Mouse (Mus musculus) limb, embryonic 11.5 days (tissue): ENCODE data around the gene Mpig6b. TPM values are rescaled to one million over a fixed set of nuclear protein-coding genes. Genes with fewer than 3 reads are reported as not detected.

ENCODE experiments used
- ATAC-seq: fragments of 200-750 bp; cut with Nextera tagmentation; 2 replicates; pipeline ENCODE4 v1.8.0; 2017; ENCODE audit warnings: low read depth; ENCODE audit not compliant: insufficient number of reproducible peaks, low FRiP score, low TSS enrichment
- DNase-seq: peaks from one replicate; pipeline ENCODE4 v3.0.0-alpha.2; 2015; ENCODE audit warnings: low spot score
- H3K27ac ChIP-seq: fragments of 300-500 bp; sonication (generic); replicated peaks from 2 replicates; pipeline ENCODE4 v1.5.1; 2014; ENCODE audit warnings: low read depth, mild to moderate bottlenecking, low read length
- H3K27me3 ChIP-seq: fragments of 300-500 bp; sonication (generic); 2 replicates; pipeline ENCODE4 v1.6.1; 2014; ENCODE audit warnings: mild to moderate bottlenecking, low read length, mixed read lengths; ENCODE audit not compliant: control insufficient read depth, insufficient read depth
- H3K36me3 ChIP-seq: fragments of 300-500 bp; sonication (generic); 2 replicates; pipeline ENCODE4 v1.6.1; 2014; ENCODE audit warnings: mild to moderate bottlenecking, low read length, moderate library complexity, mixed read lengths; ENCODE audit not compliant: control insufficient read depth, insufficient read depth
- H3K4me1 ChIP-seq: fragments of 300-500 bp; sonication (generic); 2 replicates; pipeline ENCODE4 v1.6.1; 2014; ENCODE audit warnings: low read length, mixed read lengths; ENCODE audit not compliant: control insufficient read depth, insufficient read depth
- H3K4me2 ChIP-seq: fragments of 300-500 bp; sonication (generic); 2 replicates; pipeline ENCODE4 v1.6.1; 2014; ENCODE audit warnings: low read depth, mild to moderate bottlenecking, moderate library complexity; ENCODE audit not compliant: severe bottlenecking
- H3K4me3 ChIP-seq: fragments of 300-500 bp; sonication (generic); 2 replicates; pipeline ENCODE4 v1.5.1; 2014; ENCODE audit warnings: low read depth, low read length
- H3K9ac ChIP-seq: fragments of 300-500 bp; sonication (generic); 2 replicates; pipeline ENCODE4 v1.6.1; 2014; ENCODE audit warnings: mild to moderate bottlenecking, low read length
- H3K9me3 ChIP-seq: fragments of 300-500 bp; sonication (generic); 2 replicates; pipeline ENCODE4 v1.6.1; 2016; ENCODE audit warnings: low read length; ENCODE audit not compliant: control insufficient read depth
- WGBS: fragments of 180-500 bp; shearing (Covaris S2); extraction: QIAGEN DNeasy Blood & Tissue Kit; methylation state at CpG from one replicate; pipeline ENCODE4 v1.1.7; 2014; 5-methylcytosine and 5-hydroxymethylcytosine counted together
- polyA plus RNA-seq: library from polyadenylated mRNA; unstranded; fragments of >200 nt; fragmentation: Nextera tagmentation; extraction: Ambion mirVana; gene quantifications from 2 replicates; pipeline ENCODE4 v1.2.1, GENCODE M21; 2014

Gene Mpig6b
- polyA plus RNA-seq, 1 experiment from 2014 or later = 1.2 TPM

GRCm38 (mm10) chr17:35015296-35015695 lies 50.7 kb downstream of the Mpig6b start:
- no peak overlapping the region for H3K4me2 ChIP-seq
- ATAC-seq (no peak), DNase-seq (no peak)
- no peak overlapping the region for H3K27ac ChIP-seq
- no peak overlapping the region for H3K9ac ChIP-seq
- peaks cover 60% of the 10 kb centered on the region for H3K36me3 ChIP-seq
- no peaks in the 10 kb centered on the region for H3K27me3 ChIP-seq
- no peak overlapping the region for H3K4me3 ChIP-seq
- WGBS = 92% methylated on average over 16 of the region's 16 CpGs
- H3K4me1 ChIP-seq = no peaks in the 10 kb centered on the region
- H3K9me3 ChIP-seq = no peaks in the 10 kb centered on the region

GRCm38 (mm10) chr17:35013221-35013620 lies 52.8 kb downstream of the Mpig6b start:
- Histone ChIP-seq H3K27ac (no peak overlapping the region), H3K4me2 (no peak overlapping the region), H3K4me3 (no peak overlapping the region), H3K27me3 (no peaks in the 10 kb centered on the region), H3K36me3 (peaks cover 69% of the 10 kb centered on the region), H3K4me1 (no peaks in the 10 kb centered on the region), H3K9me3 (no peaks in the 10 kb centered on the region), H3K9ac (no peak overlapping the region)
- no peak for ATAC-seq
- WGBS = 85% methylated on average over 6 of the region's 6 CpGs
- no peak for DNase-seq

Other genes with a start within 250 kb of the Mpig6b start
- 20.5 and 21.2 TPM in 2 replicates for gene Stk19, start 229.2 kb downstream of the Mpig6b start, polyA plus RNA-seq
- 72.4 and 74.6 TPM in 2 replicates for gene Dxo, start 229.2 kb downstream of the Mpig6b start, polyA plus RNA-seq
- 43.2 and 49.0 TPM in 2 replicates for gene Skiv2l, start 216.0 kb downstream of the Mpig6b start, polyA plus RNA-seq
- gene Nelfe, start 215.8 kb downstream of the Mpig6b start, polyA plus RNA-seq = 152 TPM in 2 replicates
- gene Cfb, start 203.7 kb downstream of the Mpig6b start, polyA plus RNA-seq = 1.6 and 2.6 TPM in 2 replicates
- 1.9 and 2.3 TPM in 2 replicates for gene Zbtb12, start 186.7 kb downstream of the Mpig6b start, polyA plus RNA-seq
- gene Gm20547, start 184.1 kb downstream of the Mpig6b start, polyA plus RNA-seq = not detected in 2 replicates
- 0.44 and 0.58 TPM in 2 replicates for gene C2, start 167.9 kb downstream of the Mpig6b start, polyA plus RNA-seq
- gene Ehmt2, start 167.7 kb downstream of the Mpig6b start, polyA plus RNA-seq = 77.8 and 78.9 TPM in 2 replicates
- 0.21 TPM in 1 of 2 replicates, not detected in the other for gene Slc44a4, start 151.7 kb downstream of the Mpig6b start, polyA plus RNA-seq
- 10.3 and 12.8 TPM in 2 replicates for gene Neu1, start 134.9 kb downstream of the Mpig6b start, polyA plus RNA-seq
- 0.43 and 0.44 TPM in 2 replicates for gene Hspa1b, start 106.9 kb downstream of the Mpig6b start, polyA plus RNA-seq
- gene Gm20481, start 96.3 kb downstream of the Mpig6b start, polyA plus RNA-seq = 0.36 and 0.43 TPM in 2 replicates
- 0.75 and 4.0 TPM in 2 replicates for gene Hspa1a, start 94.0 kb downstream of the Mpig6b start, polyA plus RNA-seq
- gene Hspa1l, start 93.5 kb downstream of the Mpig6b start, polyA plus RNA-seq = 1.5 and 1.6 TPM in 2 replicates
- 266 and 271 TPM in 2 replicates for gene Lsm2, start 84.3 kb downstream of the Mpig6b start, polyA plus RNA-seq
- gene Vars, start 65.2 kb downstream of the Mpig6b start, polyA plus RNA-seq = 124 and 140 TPM in 2 replicates
- 0.07 and 0.16 TPM in 2 replicates for gene Vwa7, start 49.6 kb downstream of the Mpig6b start, polyA plus RNA-seq
- 1.4 TPM in 2 replicates for gene Sapcd1, start 38.2 kb downstream of the Mpig6b start, polyA plus RNA-seq
- gene Msh5, start 19.4 kb downstream of the Mpig6b start, polyA plus RNA-seq = 3.5 and 3.7 TPM in 2 replicates
- gene Clic1, start 16.2 kb downstream of the Mpig6b start, polyA plus RNA-seq = 52.1 and 76.7 TPM in 2 replicates
- gene Ddah2, start 7.1 kb downstream of the Mpig6b start, polyA plus RNA-seq = 553 and 582 TPM in 2 replicates
- gene Ly6g6c, start 796 bp downstream of the Mpig6b start, polyA plus RNA-seq = 0.16 TPM in 1 of 2 replicates, not detected in the other
- 1.5 and 2.1 TPM in 2 replicates for gene Ly6g6e, start 10.7 kb upstream of the Mpig6b start, polyA plus RNA-seq
- gene Ly6g6d, start 11.9 kb upstream of the Mpig6b start, polyA plus RNA-seq = 0.72 and 1.6 TPM in 2 replicates
- 0.27 and 0.73 TPM in 2 replicates for gene Ly6g6f, start 19.4 kb upstream of the Mpig6b start, polyA plus RNA-seq
- gene Abhd16a, start 23.1 kb upstream of the Mpig6b start, polyA plus RNA-seq = 43.1 and 46.9 TPM in 2 replicates
- not detected in 2 replicates for gene Ly6g5c, start 42.1 kb upstream of the Mpig6b start, polyA plus RNA-seq
- gene Ly6g5b, start 49.2 kb upstream of the Mpig6b start, polyA plus RNA-seq = 0.44 and 0.75 TPM in 2 replicates
- 24.0 and 29.1 TPM in 2 replicates for gene Gpank1, start 55.3 kb upstream of the Mpig6b start, polyA plus RNA-seq
- 277 and 290 TPM in 2 replicates for gene Csnk2b, start 55.9 kb upstream of the Mpig6b start, polyA plus RNA-seq
- 8.6 and 8.9 TPM in 2 replicates for gene D17H6S53E, start 60.2 kb upstream of the Mpig6b start, polyA plus RNA-seq
- gene Apom, start 65.9 kb upstream of the Mpig6b start, polyA plus RNA-seq = 0.44 and 1.5 TPM in 2 replicates
- gene Bag6, start 69.0 kb upstream of the Mpig6b start, polyA plus RNA-seq = 103 and 104 TPM in 2 replicates
- 215 and 234 TPM in 2 replicates for gene Prrc2a, start 98.7 kb upstream of the Mpig6b start, polyA plus RNA-seq
- gene Aif1, start 109.9 kb upstream of the Mpig6b start, polyA plus RNA-seq = 3.4 and 3.9 TPM in 2 replicates
- 4.0 and 4.7 TPM in 2 replicates for gene Lst1, start 122.3 kb upstream of the Mpig6b start, polyA plus RNA-seq
- gene Ltb, start 128.3 kb upstream of the Mpig6b start, polyA plus RNA-seq = 0.45 and 0.54 TPM in 2 replicates
- gene Tnf, start 135.8 kb upstream of the Mpig6b start, polyA plus RNA-seq = not detected in 2 replicates
- 0.11 and 0.27 TPM in 2 replicates for gene Lta, start 139.2 kb upstream of the Mpig6b start, polyA plus RNA-seq
- not detected in 2 replicates for gene Gm16181, start 154.7 kb upstream of the Mpig6b start, polyA plus RNA-seq
- gene Atp6v1g2, start 167.5 kb upstream of the Mpig6b start, polyA plus RNA-seq = 3.9 and 5.9 TPM in 2 replicates
- gene Nfkbil1, start 169.6 kb upstream of the Mpig6b start, polyA plus RNA-seq = 4.0 and 4.6 TPM in 2 replicates
- gene Ddx39b, start 175.6 kb upstream of the Mpig6b start, polyA plus RNA-seq = 739 and 748 TPM in 2 replicates
- gene H2-D1, start 196.5 kb upstream of the Mpig6b start, polyA plus RNA-seq = 15.7 and 16.3 TPM in 2 replicates